Mouse (Mus musculus): ENCODE data around the gene Bicral.
A peak's percentile ranks its signal among the peaks of the same experiment; 100 is the strongest.

Bicral gene

GRCm38 (mm10) chr17:46857903-46858748 is at the start of gene Bicral:
Gene Bicral, minus strand, starts transcription at chr17:46858482.
- peak; percentile 46 to 52 for DNase-seq (ENCODE audit: low spot score in 2 of 2)

DNA sequence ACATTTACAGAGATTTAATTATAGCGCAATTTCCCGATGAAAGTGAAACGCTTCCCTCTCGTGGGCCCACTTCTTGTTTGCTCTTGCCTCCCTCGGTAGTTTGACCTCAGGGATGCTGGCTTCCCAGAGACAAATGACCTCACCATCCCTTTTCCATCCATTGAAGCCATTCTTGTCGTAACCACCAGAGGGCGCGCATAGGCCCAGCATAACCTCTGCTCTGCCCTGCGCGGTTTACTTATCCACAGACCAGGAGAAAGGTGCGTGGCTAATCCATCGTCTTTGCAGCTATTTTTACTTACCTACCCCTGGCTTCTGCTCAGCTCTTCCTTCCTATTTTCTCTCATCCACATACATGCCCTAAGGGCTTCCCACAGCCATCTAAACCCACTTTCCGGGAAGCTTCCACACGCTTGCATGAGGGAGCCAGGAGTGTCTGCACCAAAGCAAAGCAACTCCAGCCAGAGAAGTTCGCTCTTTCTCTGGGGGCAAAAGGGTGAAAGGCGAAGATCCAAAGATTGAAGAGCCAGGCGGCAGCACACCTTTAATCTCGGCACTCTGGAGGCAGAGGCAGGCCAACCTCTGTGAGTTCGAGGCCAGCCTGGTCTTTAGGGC is 45.7 kb upstream of the Bicral start:
- peak; percentile 59 to 67 for DNase-seq (ENCODE audit: low spot score in 2 of 2)

GRCm38 (mm10) chr17:46900941-46901340 is 42.7 kb upstream of the Bicral start:
- DNase-seq (ENCODE audit: low spot score in 2 of 2), result no peak

GRCm38 (mm10) chr17:46897221-46897950 is 39.1 kb upstream of the Bicral start:
- no peak for DNase-seq (ENCODE audit: low spot score in 2 of 2)

GRCm38 (mm10) chr17:46895426-46895825 is 37.1 kb upstream of the Bicral start:
- no peak for DNase-seq (ENCODE audit: low spot score in 2 of 2)

- peak; percentile 16 to 37 for DNase-seq (ENCODE audit: low spot score in 2 of 2)
Observed at GRCm38 (mm10) chr17:46890843-46891594, 32.7 kb upstream of the Bicral start.

DNA sequence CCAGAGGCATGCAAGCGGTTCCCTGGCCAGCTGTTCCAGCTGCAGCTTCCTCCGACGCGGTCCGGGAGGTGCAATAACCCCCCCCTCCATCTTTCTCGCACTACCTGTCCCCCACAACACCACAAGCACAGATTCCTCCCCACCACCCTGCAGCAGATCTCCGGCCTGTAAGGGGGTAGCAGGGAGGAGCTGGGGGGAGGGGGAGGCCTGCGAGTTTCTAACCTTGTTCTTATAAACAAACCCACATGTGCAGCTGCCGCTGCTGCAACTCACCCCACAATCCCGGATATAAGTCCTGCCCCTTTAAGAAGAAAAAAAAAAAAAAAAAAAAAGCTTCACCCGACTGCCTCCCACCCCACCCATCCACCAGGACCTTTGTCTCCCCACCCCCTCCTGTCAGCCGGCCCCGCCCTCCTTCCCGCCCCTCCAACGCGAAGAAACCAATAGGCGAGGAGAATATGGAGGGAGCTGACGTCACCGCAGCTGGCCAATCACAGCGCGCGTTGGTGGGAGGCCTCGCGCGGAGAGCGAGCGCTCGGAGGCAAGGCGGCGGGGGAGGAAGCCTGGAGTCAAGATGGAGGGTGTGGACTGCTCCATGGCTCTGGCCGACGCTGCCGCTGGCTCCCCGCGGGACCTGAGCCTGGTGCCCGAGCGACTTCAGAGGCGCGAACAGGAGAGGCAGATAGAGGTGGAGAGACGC is 32.0 kb upstream of the Bicral start, which contains the start of gene Tbcc:
TSS of gene Tbcc (plus strand) at position 569 of the 700 bp plus-strand sequence.
- DNase-seq (ENCODE audit: low spot score in 2 of 2), result peak; percentile 88 to 94

DNA sequence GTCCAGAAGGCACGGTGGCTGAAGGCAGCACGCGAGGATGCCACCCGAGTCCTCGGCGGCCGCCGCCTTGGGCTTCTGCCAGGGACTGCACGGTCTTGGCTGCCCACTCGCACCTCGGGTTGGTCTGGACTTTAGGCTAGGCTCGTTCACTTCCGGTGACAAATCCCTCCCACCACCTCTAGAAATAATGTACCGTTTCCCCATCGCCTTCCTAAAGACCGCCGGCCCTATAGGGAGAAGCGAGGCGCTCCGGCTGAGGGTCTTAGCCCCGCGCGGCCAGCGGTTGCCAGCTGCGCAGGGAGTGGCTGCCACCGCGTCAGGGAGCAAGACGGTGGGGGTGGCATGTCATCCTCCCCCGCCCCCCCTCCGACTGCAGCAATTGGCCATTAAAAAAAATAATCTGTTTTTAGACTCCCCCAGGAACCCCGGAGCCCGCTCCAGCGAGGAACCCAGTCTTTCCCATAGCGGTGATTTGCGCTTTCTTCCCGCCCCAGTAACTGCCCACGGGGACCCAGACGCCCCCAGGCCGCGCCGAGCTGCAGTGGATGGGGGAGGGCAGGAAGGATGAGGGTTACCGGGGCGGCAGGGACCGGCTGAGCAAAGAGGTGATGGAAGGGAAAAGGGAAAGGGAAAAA is 31.3 kb upstream of the Bicral start:
- peak; percentile 49 to 61 for DNase-seq (ENCODE audit: low spot score in 2 of 2)

- no peak for DNase-seq (ENCODE audit: low spot score in 2 of 2)
Observed at GRCm38 (mm10) chr17:46888511-46889212, 30.4 kb upstream of the Bicral start.

GRCm38 (mm10) chr17:46885910-46886643 is 27.8 kb upstream of the Bicral start:
- DNase-seq (ENCODE audit: low spot score in 2 of 2), result no peak

DNA sequence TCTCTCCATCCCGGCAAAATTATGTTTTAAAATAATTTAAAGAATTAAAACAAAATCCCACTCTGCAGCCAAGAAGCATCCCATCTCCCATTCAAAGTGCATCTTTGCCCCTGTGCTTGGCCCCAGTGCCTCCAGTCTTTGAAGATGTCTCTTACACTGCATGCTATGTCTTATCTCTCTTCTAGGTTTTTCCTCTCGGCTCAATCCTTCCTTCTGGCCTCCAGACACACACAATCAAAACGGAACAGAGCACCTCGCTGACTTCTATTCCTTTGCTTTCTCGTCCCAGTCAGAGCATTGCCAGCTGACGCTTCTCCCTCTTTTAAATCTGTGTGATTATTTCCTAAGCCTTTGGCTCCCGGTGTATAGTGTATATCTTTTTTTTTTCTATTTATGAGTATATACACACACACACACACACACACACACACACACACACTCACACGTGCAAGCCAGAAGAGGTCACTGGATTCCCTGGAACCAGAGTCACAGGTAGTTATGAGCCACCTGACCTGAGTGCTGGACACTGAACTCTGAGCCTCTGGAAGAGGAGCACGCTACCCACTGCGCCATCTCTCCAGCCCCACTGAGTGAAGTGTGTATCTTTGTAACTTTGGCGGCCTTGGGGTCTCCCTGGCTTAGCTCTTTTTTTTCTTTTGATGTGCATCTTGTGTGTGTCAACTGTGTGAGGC is 27.1 kb upstream of the Bicral start:
- no peak for DNase-seq (ENCODE audit: low spot score in 2 of 2)

- DNase-seq (ENCODE audit: low spot score in 2 of 2), result no peak
Observed at GRCm38 (mm10) chr17:46884766-46885165, 26.5 kb upstream of the Bicral start.

DNA sequence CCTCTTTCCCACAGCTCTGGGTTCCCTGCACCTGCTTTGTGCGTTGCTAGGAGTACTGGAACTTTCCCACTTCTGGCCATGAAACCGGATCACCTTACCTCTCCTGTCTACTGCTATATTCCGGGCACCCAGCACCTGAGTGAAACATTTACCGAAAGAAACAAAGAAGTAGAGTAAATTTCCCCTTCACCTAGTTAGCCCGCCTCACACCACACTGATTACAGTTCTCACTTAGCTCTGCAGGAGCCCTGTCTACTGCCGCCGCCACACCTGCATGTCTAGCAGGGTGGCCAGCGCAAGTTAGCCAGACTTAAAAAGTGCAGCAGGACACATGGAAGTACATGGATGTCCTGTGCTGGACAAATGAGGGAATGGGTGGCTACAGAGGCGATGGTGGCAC is 24.8 kb upstream of the Bicral start:
- no peak for DNase-seq (ENCODE audit: low spot score in 2 of 2)

- DNase-seq (ENCODE audit: low spot score in 2 of 2), result no peak
Observed at GRCm38 (mm10) chr17:46881728-46882127, 23.4 kb upstream of the Bicral start.

DNA sequence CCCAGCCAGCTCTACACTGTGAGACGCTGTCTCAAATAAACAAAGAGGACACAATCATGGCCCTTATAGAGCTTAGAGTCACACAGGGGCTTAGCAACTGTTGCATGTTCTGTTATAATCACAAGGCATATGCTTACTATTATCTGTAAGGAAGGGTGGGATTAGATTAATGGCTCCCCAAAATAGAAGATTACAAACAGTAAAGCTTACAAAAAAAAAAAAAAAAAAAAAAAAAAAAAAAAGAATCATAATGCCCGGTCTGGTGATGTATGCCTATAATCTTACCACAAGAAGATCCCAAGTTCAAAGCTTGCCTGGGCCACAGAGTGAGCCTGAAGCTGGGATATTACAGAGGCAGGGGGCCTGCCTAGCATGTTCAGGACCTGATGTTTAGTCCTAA is 22.0 kb upstream of the Bicral start:
- DNase-seq (ENCODE audit: low spot score in 2 of 2), result no peak

- no peak for DNase-seq (ENCODE audit: low spot score in 2 of 2)
Observed at GRCm38 (mm10) chr17:46879841-46880311, 21.6 kb upstream of the Bicral start.

GRCm38 (mm10) chr17:46877061-46877460 is 18.8 kb upstream of the Bicral start:
- DNase-seq (ENCODE audit: low spot score in 2 of 2), result no peak

GRCm38 (mm10) chr17:46876371-46876950 is 18.2 kb upstream of the Bicral start:
- DNase-seq (ENCODE audit: low spot score in 2 of 2), result no peak

Measured in frontal cortex, postnatal 25 days (tissue).